Mouse (Mus musculus) erythroblast, adult 5-6 weeks (primary cell): ENCODE data around the gene Gata1. TPM values are rescaled to one million over a fixed set of nuclear protein-coding genes. Genes with fewer than 3 reads are reported as not detected.

Experiments used
- total RNA-seq, 2 experiments: library from RNA; stranded (forward) in 1 of 2; stranded (reverse) in 1 of 2; fragments of 150-400 nt in 1 of 2; fragments of 200-764, 138-1000 nt in 1 of 2; gene quantifications; 2 replicates each; pipeline versions ENCODE4 v1.2.3 to v1.2.4; 2015 to 2017; ENCODE audit warnings: low replicate concordance in 2 of 2

Gene Gata1
- total RNA-seq, 2 experiments from 2014 or later: 49.9 to 78.6 TPM

Other genes with a start within 250 kb of the Gata1 start
- 4.8 and 10.0 TPM in 2 replicates for gene Praf2, start 249.6 kb downstream of the Gata1 start, total RNA-seq (2015; ENCODE audit: low replicate concordance)
- gene Praf2, start 249.6 kb downstream of the Gata1 start, total RNA-seq (2017; ENCODE audit: low replicate concordance): 1.5 and 2.8 TPM in 2 replicates
- not detected in 2 replicates for gene Ccdc120, start 227.2 kb downstream of the Gata1 start, total RNA-seq (2015; ENCODE audit: low replicate concordance)
- 1.8 TPM in 1 of 2 replicates, not detected in the other for gene Ccdc120, start 227.2 kb downstream of the Gata1 start, total RNA-seq (2017; ENCODE audit: low replicate concordance)
- 16.1 and 20.2 TPM in 2 replicates for gene Tfe3, start 215.5 kb downstream of the Gata1 start, total RNA-seq (2015; ENCODE audit: low replicate concordance)
- 7.1 and 18.2 TPM in 2 replicates for gene Tfe3, start 215.5 kb downstream of the Gata1 start, total RNA-seq (2017; ENCODE audit: low replicate concordance)
- gene Gripap1, start 188.3 kb downstream of the Gata1 start, total RNA-seq (2015; ENCODE audit: low replicate concordance): 146 and 177 TPM in 2 replicates
- gene Gripap1, start 188.3 kb downstream of the Gata1 start, total RNA-seq (2017; ENCODE audit: low replicate concordance): 200 and 207 TPM in 2 replicates
- 4.8 and 5.4 TPM in 2 replicates for gene Kcnd1, start 155.8 kb downstream of the Gata1 start, total RNA-seq (2015; ENCODE audit: low replicate concordance)
- gene Kcnd1, start 155.8 kb downstream of the Gata1 start, total RNA-seq (2017; ENCODE audit: low replicate concordance): 3.6 and 4.5 TPM in 2 replicates
- gene Otud5, start 136.7 kb downstream of the Gata1 start, total RNA-seq (2015; ENCODE audit: low replicate concordance): 399 and 555 TPM in 2 replicates
- gene Otud5, start 136.7 kb downstream of the Gata1 start, total RNA-seq (2017; ENCODE audit: low replicate concordance): 691 and 1,009 TPM in 2 replicates
- gene Pim2, start 99.8 kb downstream of the Gata1 start, total RNA-seq (2015; ENCODE audit: low replicate concordance): 41.9 and 42.8 TPM in 2 replicates
- 30.4 and 31.3 TPM in 2 replicates for gene Pim2, start 99.8 kb downstream of the Gata1 start, total RNA-seq (2017; ENCODE audit: low replicate concordance)
- gene Slc35a2, start 94.0 kb downstream of the Gata1 start, total RNA-seq (2015; ENCODE audit: low replicate concordance): 1.5 and 3.1 TPM in 2 replicates
- 10.0 and 10.9 TPM in 2 replicates for gene Slc35a2, start 94.0 kb downstream of the Gata1 start, total RNA-seq (2017; ENCODE audit: low replicate concordance)
- 7.3 and 8.4 TPM in 2 replicates for gene Pqbp1, start 78.8 kb downstream of the Gata1 start, total RNA-seq (2015; ENCODE audit: low replicate concordance)
- gene Pqbp1, start 78.8 kb downstream of the Gata1 start, total RNA-seq (2017; ENCODE audit: low replicate concordance): 39.3 and 41.1 TPM in 2 replicates
- 20.2 and 52.2 TPM in 2 replicates for gene Timm17b, start 78.7 kb downstream of the Gata1 start, total RNA-seq (2015; ENCODE audit: low replicate concordance)
- gene Timm17b, start 78.7 kb downstream of the Gata1 start, total RNA-seq (2017; ENCODE audit: low replicate concordance): 8.9 and 33.2 TPM in 2 replicates
- not detected in 2 replicates for gene Gm10491, start 70.2 kb downstream of the Gata1 start, total RNA-seq (2015; ENCODE audit: low replicate concordance)
- gene Gm10491, start 70.2 kb downstream of the Gata1 start, total RNA-seq (2017; ENCODE audit: low replicate concordance): not detected in 2 replicates
- gene Gm10490, start 68.5 kb downstream of the Gata1 start, total RNA-seq (2015; ENCODE audit: low replicate concordance): not detected in 2 replicates
- gene Gm10490, start 68.5 kb downstream of the Gata1 start, total RNA-seq (2017; ENCODE audit: low replicate concordance): not detected in 2 replicates
- not detected in 2 replicates for gene Pcsk1n, start 58.2 kb downstream of the Gata1 start, total RNA-seq (2015; ENCODE audit: low replicate concordance)
- gene Pcsk1n, start 58.2 kb downstream of the Gata1 start, total RNA-seq (2017; ENCODE audit: low replicate concordance): not detected in 2 replicates
- not detected in 2 replicates for gene Eras, start 49.5 kb downstream of the Gata1 start, total RNA-seq (2015; ENCODE audit: low replicate concordance)
- not detected in 2 replicates for gene Eras, start 49.5 kb downstream of the Gata1 start, total RNA-seq (2017; ENCODE audit: low replicate concordance)
- 5.0 and 9.0 TPM in 2 replicates for gene Hdac6, start 30.2 kb downstream of the Gata1 start, total RNA-seq (2015; ENCODE audit: low replicate concordance)
- gene Hdac6, start 30.2 kb downstream of the Gata1 start, total RNA-seq (2017; ENCODE audit: low replicate concordance): 2.4 and 6.8 TPM in 2 replicates
- not detected in 2 replicates for gene Glod5, start 40.4 kb upstream of the Gata1 start, total RNA-seq (2015; ENCODE audit: low replicate concordance)
- gene Glod5, start 40.4 kb upstream of the Gata1 start, total RNA-seq (2017; ENCODE audit: low replicate concordance): not detected in 2 replicates
- 13.1 and 20.9 TPM in 2 replicates for gene Suv39h1, start 96.7 kb upstream of the Gata1 start, total RNA-seq (2015; ENCODE audit: low replicate concordance)
- 24.1 and 25.7 TPM in 2 replicates for gene Suv39h1, start 96.7 kb upstream of the Gata1 start, total RNA-seq (2017; ENCODE audit: low replicate concordance)
- 24.4 and 27.2 TPM in 2 replicates for gene Was, start 112.4 kb upstream of the Gata1 start, total RNA-seq (2015; ENCODE audit: low replicate concordance)
- gene Was, start 112.4 kb upstream of the Gata1 start, total RNA-seq (2017; ENCODE audit: low replicate concordance): 19.1 and 27.3 TPM in 2 replicates
- gene Wdr13, start 154.8 kb upstream of the Gata1 start, total RNA-seq (2015; ENCODE audit: low replicate concordance): 3.1 and 7.7 TPM in 2 replicates
- 7.9 and 15.5 TPM in 2 replicates for gene Wdr13, start 154.8 kb upstream of the Gata1 start, total RNA-seq (2017; ENCODE audit: low replicate concordance)
- 309 and 358 TPM in 2 replicates for gene Rbm3, start 167.8 kb upstream of the Gata1 start, total RNA-seq (2015; ENCODE audit: low replicate concordance)
- gene Rbm3, start 167.8 kb upstream of the Gata1 start, total RNA-seq (2017; ENCODE audit: low replicate concordance): 298 and 314 TPM in 2 replicates
- 1.7 and 4.2 TPM in 2 replicates for gene Tbc1d25, start 198.1 kb upstream of the Gata1 start, total RNA-seq (2015; ENCODE audit: low replicate concordance)
- 0.56 and 1.1 TPM in 2 replicates for gene Tbc1d25, start 198.1 kb upstream of the Gata1 start, total RNA-seq (2017; ENCODE audit: low replicate concordance)
- 6.1 and 22.2 TPM in 2 replicates for gene Ebp, start 215.4 kb upstream of the Gata1 start, total RNA-seq (2015; ENCODE audit: low replicate concordance)
- 4.0 and 13.0 TPM in 2 replicates for gene Ebp, start 215.4 kb upstream of the Gata1 start, total RNA-seq (2017; ENCODE audit: low replicate concordance)
- 0.42 TPM in 1 of 2 replicates, not detected in the other for gene Porcn, start 228.5 kb upstream of the Gata1 start, total RNA-seq (2015; ENCODE audit: low replicate concordance)
- not detected in 2 replicates for gene Porcn, start 228.5 kb upstream of the Gata1 start, total RNA-seq (2017; ENCODE audit: low replicate concordance)